Mouse (Mus musculus): ENCODE results near the gene Mmp24.
"Not testable (repeated sequence)": the region's sequence is repeated elsewhere in the genome, so short reads cannot be mapped to it uniquely, and the experiment has no call there.

Gene Mmp24

DNA sequence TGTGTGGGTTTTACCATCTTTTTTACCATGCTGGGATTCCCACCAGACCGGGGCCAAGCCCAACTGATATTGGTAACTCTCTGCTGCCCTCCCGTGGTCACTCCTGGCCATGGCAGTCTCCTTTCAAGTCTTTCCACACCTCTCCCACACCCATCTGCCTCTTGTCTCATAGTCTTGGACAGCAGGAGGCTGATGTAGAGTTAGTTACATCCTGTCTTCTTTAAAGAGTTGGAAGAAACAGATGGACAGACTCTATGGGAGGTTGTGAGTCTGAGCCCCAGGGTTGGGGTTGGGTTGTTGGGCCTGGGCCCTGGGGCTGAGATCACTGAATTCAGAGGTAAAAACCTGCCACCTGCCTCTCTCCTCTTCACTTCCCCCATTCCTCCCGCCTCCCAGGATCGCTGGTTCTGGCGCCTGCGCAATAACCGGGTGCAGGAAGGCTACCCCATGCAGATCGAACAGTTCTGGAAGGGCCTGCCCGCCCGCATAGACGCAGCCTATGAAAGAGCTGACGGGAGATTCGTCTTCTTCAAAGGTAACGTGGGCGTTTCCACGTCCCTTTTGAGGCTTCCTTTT is 36.8 kb downstream of the Mmp24 start:
- no peak for DNase-seq (ENCODE audit: extremely low read depth, low read depth, low spot score)

DNA sequence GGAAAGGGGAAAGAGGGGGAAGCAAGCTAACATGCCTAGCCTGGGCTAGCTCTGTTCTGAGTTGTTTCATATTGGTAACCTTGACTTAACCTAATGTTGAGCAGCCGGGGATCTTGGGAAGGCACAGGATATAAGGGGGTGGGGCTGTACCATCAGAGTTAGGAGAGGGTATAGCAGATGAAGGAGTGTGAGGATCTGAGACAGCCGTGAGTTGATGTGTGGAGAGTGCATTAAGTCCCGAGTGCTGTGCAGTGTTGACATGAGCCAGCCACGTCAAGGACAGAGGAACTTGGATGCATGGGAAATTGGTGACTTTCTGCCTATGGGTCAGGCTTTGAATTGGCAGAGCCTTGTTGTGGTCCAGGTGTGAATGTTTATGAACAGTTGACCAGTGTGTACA is 37.5 kb downstream of the Mmp24 start:
- DNase-seq (ENCODE audit: extremely low read depth, low read depth, low spot score), result no peak

DNA sequence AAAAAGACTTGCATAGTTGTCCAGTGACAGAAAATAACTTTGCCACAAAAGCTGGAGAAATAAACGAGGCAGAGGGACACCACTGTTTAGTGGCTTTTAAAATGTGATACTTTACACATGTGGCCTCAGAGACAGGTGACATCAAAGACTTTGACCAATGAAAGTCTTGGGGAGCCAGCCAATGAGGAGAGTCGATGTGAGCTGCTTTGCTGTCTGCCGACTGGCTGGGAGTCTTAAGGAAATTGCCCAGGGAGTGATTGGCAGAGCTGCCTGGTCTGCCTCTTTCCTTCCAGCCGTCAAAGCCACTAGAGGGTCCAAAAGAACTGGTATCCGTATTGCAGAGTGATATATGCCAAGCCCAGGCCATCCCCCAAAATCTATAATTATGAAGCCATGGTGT is 39.7 kb downstream of the Mmp24 start:
- DNase-seq (ENCODE audit: extremely low read depth, low read depth, low spot score), result no peak

GRCm38 (mm10) chr2:155816179-155816578 is 41.0 kb downstream of the Mmp24 start:
- no peak for DNase-seq (ENCODE audit: extremely low read depth, low read depth, low spot score)

DNA sequence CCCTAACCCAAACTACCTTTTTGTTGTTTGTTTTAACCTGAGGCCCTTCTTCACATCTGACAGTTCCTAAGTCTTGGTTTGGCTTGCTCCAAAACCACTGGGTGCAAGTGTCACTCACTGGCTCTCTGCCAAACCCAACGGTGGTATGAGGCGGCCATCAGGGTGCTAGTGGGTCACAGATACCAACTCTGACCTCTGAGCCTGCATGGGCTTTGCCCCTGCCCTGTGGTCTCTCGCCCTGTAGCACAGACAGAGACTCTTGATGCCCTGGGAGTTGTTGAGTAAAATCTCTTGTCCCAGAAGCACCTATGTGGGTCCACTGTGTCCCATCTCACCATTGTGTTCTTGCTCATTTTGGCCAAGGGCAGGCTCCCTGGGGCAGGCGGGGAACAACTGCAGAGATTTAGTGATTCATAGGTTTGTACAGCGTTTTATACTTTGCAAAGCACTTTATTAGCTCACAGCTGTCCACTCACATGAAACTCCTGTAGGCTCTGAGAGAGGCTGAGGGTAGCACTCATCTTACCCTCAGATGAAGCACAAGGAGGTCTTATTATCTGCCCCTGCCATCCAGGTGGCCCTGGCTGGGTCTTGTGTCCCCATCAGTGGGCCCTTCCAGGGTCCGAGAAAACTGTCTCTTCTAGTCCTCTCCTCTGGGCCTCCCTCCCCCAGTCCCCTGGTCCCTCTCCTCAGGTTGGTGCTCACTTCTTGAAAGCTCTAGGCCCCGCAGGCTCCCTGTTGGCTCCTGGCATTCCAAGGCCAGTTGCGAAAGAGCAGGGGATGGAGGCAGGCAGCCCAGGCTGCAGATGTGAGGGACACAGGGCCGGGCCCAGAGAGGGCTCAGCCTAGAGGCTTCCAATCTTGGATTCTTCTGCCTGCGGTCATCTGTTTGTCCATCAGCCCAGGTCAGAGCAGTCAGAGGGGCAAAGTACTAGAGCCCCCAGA is 42.4 kb downstream of the Mmp24 start:
- no peak for DNase-seq (ENCODE audit: extremely low read depth, low read depth, low spot score)

GRCm38 (mm10) chr2:155818596-155819391 is 43.7 kb downstream of the Mmp24 start:
- DNase-seq (ENCODE audit: extremely low read depth, low read depth, low spot score), result no peak

GRCm38 (mm10) chr2:155819392-155819448 is 44.1 kb downstream of the Mmp24 start, which contains the start of gene BC029722:
TSS of gene BC029722 (minus strand) at chr2:155819426.
- DNase-seq (ENCODE audit: extremely low read depth, low read depth, low spot score), result no peak

- peak; percentile 84 for DNase-seq (ENCODE audit: extremely low read depth, low read depth, low spot score)
Measured at GRCm38 (mm10) chr2:155819449-155820251, 44.5 kb downstream of the Mmp24 start.

GRCm38 (mm10) chr2:155820779-155821178 is 45.6 kb downstream of the Mmp24 start:
- DNase-seq (ENCODE audit: extremely low read depth, low read depth, low spot score), result peak; percentile 59

DNA sequence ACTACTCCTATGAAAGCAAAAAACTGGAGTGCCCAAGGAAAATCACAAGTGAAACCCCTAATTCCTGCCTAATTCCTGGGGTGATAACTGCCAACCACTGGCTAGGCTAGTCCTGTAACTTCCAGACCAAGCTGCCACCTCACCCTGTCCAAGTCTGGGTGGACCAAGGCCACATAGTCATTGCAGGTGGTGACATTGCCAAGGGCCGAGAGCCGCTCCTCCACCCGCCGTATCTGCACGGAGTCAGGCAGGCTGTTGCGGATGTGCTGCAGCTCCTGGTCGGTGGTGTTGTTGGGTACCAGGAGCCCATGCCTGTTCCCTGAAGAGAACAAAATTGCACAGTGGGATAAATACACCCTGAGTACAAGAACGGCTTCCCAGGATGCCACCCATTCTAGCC is 48.6 kb downstream of the Mmp24 start:
- DNase-seq (ENCODE audit: extremely low read depth, low read depth, low spot score), result no peak

- DNase-seq (ENCODE audit: extremely low read depth, low read depth, low spot score), result no peak
Measured at GRCm38 (mm10) chr2:155825904-155826629, 50.9 kb downstream of the Mmp24 start.

DNA sequence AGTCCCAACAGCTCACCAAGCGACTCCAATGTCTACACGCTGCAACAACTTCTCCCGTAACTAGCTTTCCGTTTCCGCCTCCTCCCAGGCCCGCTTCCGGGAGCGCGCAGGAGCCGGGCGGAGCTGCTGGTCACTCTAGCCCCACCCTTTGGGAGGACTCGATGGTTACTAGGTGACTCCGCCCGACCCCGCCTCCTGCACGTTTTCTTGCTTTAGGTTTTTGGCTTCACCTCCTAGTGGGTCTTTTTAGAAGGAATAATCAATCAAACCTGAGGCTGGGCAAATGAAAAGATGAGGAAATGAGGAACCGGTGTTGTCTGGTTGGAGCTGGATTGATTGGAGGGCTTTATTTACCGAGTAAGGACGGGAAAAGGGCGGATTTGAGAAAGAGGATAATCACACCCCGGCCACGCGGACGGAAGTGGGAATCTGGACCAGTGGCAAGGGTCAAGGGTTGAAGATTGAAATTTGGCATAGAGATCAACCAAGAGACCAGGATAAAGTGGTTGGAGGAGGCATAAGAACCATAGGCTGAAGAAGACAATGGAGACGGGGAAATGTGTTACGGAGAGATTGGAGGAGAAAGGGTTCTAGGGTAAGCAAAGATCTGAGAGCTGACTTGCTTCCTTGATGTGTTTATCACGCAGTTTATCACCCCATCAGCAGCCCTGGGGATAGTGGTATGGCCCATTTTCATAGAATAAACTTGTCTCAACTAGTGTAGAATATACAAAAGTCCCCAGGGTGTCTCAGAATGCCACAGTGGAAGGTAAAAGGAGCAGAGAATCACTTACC is 51.7 kb downstream of the Mmp24 start, which contains the start of gene Eif6:
Eif6 (minus strand) TSS at position 296 of the 795 bp plus-strand sequence.
- DNase-seq (ENCODE audit: extremely low read depth, low read depth, low spot score), result no peak

DNA sequence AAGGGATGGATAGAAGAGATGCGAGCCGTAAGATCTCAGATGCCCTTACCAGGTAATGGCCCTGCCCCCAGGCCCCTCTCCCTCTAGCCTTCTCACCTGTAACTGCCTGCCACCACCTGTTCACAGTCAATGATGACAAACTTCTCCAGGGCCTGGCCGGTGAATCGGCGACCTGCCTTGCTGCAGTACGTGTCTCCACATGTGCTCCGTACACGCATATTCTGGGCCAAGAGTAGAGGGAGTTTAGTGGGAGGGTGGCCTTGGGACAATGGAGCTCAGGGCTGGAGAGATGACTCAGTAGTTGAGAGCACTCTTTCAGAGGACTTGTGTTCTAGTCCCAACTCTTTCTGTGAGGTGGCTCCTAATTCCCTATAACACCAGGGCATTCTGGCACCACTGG is 55.7 kb downstream of the Mmp24 start:
- DNase-seq (ENCODE audit: extremely low read depth, low read depth, low spot score), result no peak

DNA sequence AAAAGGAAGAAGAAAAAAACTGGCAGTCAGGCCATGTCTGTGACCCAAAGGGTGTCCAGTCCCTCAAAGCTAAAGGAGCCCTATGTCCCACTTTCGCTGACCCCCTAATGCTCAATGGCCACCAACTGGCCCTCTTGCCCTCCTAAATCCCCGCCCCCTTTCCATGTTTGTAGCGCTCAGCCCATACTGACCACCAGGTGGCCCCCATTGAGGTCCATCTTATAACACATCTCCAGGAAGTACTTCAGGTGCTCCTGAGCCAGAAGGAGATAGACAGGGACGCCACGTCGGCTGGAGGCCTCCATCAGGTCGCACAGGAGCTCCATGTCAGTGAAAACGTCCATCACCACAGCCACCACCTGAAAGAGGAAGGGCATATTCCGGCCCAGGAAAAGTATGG is 56.2 kb downstream of the Mmp24 start:
- no peak for DNase-seq (ENCODE audit: extremely low read depth, low read depth, low spot score)

DNA sequence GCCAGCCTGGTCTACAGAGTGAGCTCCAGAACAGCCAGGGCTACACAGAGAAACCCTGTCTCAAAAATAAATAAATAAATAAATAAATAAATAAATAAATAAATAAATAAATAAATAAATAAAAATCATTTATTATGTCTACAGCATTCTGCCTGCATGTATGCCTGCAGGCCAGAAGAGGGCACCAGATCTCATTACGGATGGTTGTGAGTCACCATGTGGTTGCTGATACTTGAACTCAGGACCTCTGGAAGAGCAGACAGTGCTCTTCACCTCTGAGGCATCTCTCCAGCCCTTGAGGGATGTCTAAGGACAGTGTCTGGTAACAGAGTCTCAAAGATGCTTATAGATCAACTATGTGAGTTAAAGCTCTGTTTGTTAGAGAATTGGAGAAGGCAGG is 56.9 kb downstream of the Mmp24 start:
- not testable (repeated sequence) for DNase-seq (ENCODE audit: extremely low read depth, low read depth, low spot score)

DNA sequence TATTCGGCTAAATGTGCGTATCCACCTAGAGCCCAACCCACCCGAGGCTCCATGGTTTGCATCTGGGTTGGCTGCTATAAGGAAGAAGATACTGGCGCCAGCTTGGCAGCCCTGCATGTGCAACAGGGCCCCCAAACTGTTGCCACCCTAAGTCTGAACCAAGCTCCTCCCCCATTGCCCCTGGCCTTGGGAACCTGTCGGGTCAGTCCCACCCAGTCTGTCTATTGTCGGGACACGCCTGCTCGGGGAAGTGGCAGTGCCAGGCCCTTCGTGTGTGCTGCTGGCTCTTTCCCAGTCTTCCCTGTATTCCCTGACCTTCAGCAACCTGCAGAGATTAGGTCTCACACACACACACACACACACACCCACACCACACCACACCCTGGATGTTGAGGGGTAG is 59.6 kb downstream of the Mmp24 start, which contains the start of gene Fam83c:
Fam83c (minus strand) TSS at position 123 of the 400 bp plus-strand sequence.
- no peak for DNase-seq (ENCODE audit: extremely low read depth, low read depth, low spot score)

GRCm38 (mm10) chr2:155837961-155838360 is 62.8 kb downstream of the Mmp24 start:
- no peak for DNase-seq (ENCODE audit: extremely low read depth, low read depth, low spot score)

GRCm38 (mm10) chr2:155838961-155839360 is 63.8 kb downstream of the Mmp24 start:
- no peak for DNase-seq (ENCODE audit: extremely low read depth, low read depth, low spot score)

DNA sequence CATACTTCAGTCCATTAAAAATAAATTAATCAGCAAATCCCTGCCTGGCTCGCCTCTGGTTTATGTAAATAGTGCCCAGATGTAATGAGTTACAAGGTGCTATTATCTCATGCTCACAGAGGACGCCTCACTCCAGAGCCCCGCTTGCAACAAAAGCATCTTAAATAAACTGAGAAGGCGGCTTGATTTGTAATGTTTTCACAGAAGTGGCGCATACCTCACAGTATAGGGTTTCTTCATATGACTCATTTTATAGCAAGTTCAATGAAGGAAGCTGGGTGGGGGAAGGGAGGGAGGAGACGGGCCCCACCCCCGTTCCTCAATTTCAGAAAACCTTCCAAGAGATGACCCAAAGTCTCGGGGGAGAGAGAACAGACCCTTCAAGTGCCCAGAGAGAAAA is 71.8 kb downstream of the Mmp24 start:
- no peak for DNase-seq (ENCODE audit: extremely low read depth, low read depth, low spot score)

DNA sequence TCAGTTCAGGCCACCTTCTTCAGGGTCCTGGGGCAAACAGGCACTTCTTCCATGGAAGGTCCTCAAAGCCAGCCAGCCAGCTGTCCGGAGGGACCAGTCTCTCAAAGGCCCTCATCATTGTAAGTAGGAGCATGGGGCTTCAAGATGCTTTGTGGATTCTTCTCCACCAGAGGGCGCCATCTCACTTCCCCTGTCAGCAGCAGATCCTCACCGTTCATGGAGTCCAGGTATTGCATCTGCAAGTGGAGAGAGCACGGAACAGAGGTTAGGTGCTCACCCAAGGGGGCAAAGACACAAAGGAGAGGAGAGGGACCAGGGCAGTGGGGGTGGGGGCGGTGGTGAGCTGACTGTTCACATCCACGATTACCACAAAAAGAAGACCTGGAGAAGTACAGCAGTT is 73.1 kb downstream of the Mmp24 start:
- no peak for DNase-seq (ENCODE audit: extremely low read depth, low read depth, low spot score)
